Mouse (Mus musculus): ENCODE results near the gene Meis1. TPM values are rescaled to one million over a fixed set of nuclear protein-coding genes. Genes with fewer than 3 reads are reported as not detected.

The Meis1 gene
- polyA plus RNA-seq, 1 experiment from 2014 or later: 132 TPM

DNA sequence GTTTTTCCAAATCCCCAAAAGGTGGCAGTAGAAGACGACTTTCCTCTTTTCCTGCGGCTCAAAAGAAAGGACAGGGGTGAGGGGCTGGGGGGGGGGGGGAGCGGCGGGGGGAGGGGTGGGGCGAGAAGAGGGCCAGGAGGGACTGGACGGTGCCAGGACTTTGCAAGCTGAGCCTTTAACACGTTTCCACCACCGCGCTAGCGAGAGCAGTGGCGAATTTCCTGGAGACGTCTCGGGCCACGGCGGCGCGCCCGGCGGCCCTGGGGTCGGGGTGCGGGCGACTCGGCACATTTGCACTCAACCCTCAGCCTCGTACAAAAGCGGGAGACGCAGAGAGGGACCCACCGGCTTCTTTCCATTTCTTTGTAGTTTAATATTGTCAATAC is 141.2 kb downstream of the Meis1 start:
- Histone ChIP-seq H3K9me3 (ENCODE audit: control insufficient read depth, low read length) (no peaks in the 10 kb centered on the region), H3K4me1 (replicated peaks; ENCODE audit: control insufficient read depth, insufficient read depth, low read length) (peaks cover 18% of the 10 kb centered on the region)

GRCm38 (mm10) chr11:18876886-18877625 is 141.7 kb downstream of the Meis1 start:
- DNase-seq (ENCODE audit: low spot score) (peak; percentile 73), ATAC-seq (ENCODE audit: low FRiP score) (peak; percentile 47)
- Histone ChIP-seq H3K9ac (ENCODE audit: low read depth, low read length) (peak overlapping the region; percentile 79), H3K27me3 (ENCODE audit: control insufficient read depth, insufficient read depth, low read length) (no peaks in the 10 kb centered on the region; the same call in 1 of the 2 replicates), H3K4me3 (ENCODE audit: low read depth, low read length) (peak overlapping the region; percentile 38), H3K27ac (ENCODE audit: low read depth, low read length) (peak overlapping the region; percentile 97), H3K4me1 (replicated peaks; ENCODE audit: control insufficient read depth, insufficient read depth, low read length) (peaks cover 17% of the 10 kb centered on the region), H3K36me3 (ENCODE audit: control insufficient read depth, insufficient read depth, low read length) (no peaks in the 10 kb centered on the region), H3K9me3 (ENCODE audit: control insufficient read depth, low read length) (no peaks in the 10 kb centered on the region), H3K4me2 (replicated peaks; ENCODE audit: low read depth, low read length) (peak overlapping the region; percentile 94)
- WGBS: under 1% methylated on average over 40 of the region's 40 CpGs

More for the DNA sequence above, 141.2 kb downstream of the Meis1 start:
- Histone ChIP-seq H3K4me2 (replicated peaks; ENCODE audit: low read depth, low read length) (peak overlapping the region; percentile 94), H3K9ac (ENCODE audit: low read depth, low read length) (peak overlapping the region; percentile 64), H3K36me3 (ENCODE audit: control insufficient read depth, insufficient read depth, low read length) (no peaks in the 10 kb centered on the region), H3K27ac (ENCODE audit: low read depth, low read length) (peak overlapping the region; percentile 97), H3K27me3 (ENCODE audit: control insufficient read depth, insufficient read depth, low read length) (no peaks in the 10 kb centered on the region; the same call in 1 of the 2 replicates), H3K4me3 (ENCODE audit: low read depth, low read length) (peak overlapping the region; percentile 38)
- ATAC-seq (ENCODE audit: low FRiP score) (peak; percentile 76), DNase-seq (ENCODE audit: low spot score) (peak; percentile 86)
- 0% methylated on average over 21 of the region's 27 CpGs for WGBS

GRCm38 (mm10) chr11:18875911-18876885 is 142.6 kb downstream of the Meis1 start:
- H3K4me1 ChIP-seq (replicated peaks; ENCODE audit: control insufficient read depth, insufficient read depth, low read length): peaks cover 13% of the 10 kb centered on the region
- WGBS: 4% methylated on average over 27 of the region's 27 CpGs
- H3K9ac ChIP-seq (ENCODE audit: low read depth, low read length): peak overlapping the region; percentile 79
- H3K27me3 ChIP-seq (ENCODE audit: control insufficient read depth, insufficient read depth, low read length): no peaks in the 10 kb centered on the region; the same call in 1 of the 2 replicates
- H3K9me3 ChIP-seq (ENCODE audit: control insufficient read depth, low read length): no peaks in the 10 kb centered on the region
- peak overlapping the region; percentile 38 for H3K4me3 ChIP-seq (ENCODE audit: low read depth, low read length)
- H3K4me2 ChIP-seq (replicated peaks; ENCODE audit: low read depth, low read length): peak overlapping the region; percentile 94
- ATAC-seq (ENCODE audit: low FRiP score): no peak
- H3K36me3 ChIP-seq (ENCODE audit: control insufficient read depth, insufficient read depth, low read length): no peaks in the 10 kb centered on the region
- H3K27ac ChIP-seq (ENCODE audit: low read depth, low read length): peak overlapping the region; percentile 97
- DNase-seq (ENCODE audit: low spot score): peak; percentile 55

DNA sequence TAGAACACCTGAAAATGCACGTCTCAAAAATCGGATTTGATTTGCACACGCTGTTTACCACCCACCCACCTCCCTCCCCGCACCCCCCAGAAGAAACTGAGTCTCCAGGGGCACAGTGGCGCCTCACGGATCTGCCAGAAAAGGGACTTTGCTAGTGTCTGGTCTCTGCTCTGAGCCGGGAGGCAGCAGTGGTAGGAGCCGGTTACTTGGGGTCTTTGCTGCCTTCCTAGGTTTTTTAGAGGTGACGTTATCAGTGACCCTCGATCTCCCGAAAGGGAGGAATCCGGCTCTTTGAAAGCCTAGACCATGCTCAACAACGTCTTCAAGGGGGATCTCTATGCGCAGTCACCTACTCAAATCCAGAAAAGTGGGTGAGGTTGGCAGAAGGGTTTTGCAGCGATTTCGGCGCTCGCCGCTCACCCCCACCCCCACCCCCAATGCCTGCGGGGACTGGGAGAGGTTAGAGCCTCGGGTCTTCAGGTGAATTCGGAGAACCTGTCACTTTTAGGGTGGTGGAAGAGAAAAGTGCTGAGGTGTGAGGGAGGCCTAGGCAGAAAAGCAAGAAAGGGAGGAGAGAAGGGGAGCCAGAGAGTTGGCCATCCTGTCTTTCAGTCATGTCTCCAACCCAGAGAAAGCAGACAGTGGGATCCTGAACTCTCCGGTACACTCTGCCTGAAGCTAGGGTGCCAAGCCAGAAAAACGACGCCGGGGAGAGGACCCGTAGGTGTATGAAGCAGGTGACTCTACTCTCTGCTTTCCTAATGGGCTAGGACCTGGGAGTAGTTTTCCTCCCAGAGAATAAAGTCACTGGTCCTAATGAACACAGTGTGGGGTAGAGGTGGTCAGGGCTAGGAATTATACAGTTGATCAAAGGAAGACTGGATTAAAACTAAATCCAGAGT is 143.5 kb downstream of the Meis1 start:
- Histone ChIP-seq H3K4me2 (replicated peaks; ENCODE audit: low read depth, low read length) (peak overlapping the region; percentile 94), H3K9me3 (ENCODE audit: control insufficient read depth, low read length) (no peaks in the 10 kb centered on the region), H3K27ac (ENCODE audit: low read depth, low read length) (peak overlapping the region; percentile 97), H3K9ac (ENCODE audit: low read depth, low read length) (peak overlapping the region; percentile 79), H3K36me3 (ENCODE audit: control insufficient read depth, insufficient read depth, low read length) (no peaks in the 10 kb centered on the region), H3K27me3 (ENCODE audit: control insufficient read depth, insufficient read depth, low read length) (no peaks in the 10 kb centered on the region; the same call in 1 of the 2 replicates), H3K4me1 (replicated peaks; ENCODE audit: control insufficient read depth, insufficient read depth, low read length) (peaks cover 13% of the 10 kb centered on the region), H3K4me3 (ENCODE audit: low read depth, low read length) (peak overlapping the region; percentile 23)
- DNase-seq (ENCODE audit: low spot score) (peak; percentile 57), ATAC-seq (ENCODE audit: low FRiP score) (no peak)
- WGBS: 1% methylated on average over 27 of the region's 27 CpGs

DNA sequence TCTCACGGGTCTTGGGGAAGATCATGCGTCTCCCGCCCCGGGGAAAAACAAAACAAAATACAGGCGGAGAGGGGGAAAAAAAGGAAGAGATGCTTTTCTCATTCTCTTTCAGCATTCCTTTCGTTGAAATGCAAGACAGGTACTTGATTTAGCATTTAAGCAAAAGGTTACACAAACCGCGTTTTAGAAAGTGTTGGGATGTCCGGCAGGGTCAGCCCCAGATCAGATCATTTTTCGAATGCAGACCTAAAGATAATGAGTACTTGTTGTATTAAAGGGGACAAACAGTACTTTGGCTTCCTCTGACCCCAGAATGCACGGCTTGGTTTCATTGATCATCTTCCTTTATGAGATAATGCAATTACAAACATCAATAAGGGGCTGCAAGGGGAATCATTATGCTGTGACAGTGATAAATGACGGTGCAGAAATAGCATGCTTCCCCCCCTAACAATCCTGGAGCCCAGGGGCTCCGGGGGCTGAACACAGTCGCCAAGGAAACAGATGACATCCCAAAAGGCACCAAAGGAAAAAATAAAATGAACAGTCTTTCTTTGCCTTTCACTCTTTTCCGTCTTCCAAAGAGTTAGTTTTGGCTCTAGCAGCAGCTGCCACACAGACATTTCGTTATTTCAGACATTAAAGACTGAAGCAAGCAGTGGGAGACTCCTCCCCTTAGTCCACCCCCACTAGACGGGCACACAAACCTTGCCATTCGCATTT is 144.3 kb downstream of the Meis1 start:
- peak; percentile 78 for DNase-seq (ENCODE audit: low spot score)

DNA sequence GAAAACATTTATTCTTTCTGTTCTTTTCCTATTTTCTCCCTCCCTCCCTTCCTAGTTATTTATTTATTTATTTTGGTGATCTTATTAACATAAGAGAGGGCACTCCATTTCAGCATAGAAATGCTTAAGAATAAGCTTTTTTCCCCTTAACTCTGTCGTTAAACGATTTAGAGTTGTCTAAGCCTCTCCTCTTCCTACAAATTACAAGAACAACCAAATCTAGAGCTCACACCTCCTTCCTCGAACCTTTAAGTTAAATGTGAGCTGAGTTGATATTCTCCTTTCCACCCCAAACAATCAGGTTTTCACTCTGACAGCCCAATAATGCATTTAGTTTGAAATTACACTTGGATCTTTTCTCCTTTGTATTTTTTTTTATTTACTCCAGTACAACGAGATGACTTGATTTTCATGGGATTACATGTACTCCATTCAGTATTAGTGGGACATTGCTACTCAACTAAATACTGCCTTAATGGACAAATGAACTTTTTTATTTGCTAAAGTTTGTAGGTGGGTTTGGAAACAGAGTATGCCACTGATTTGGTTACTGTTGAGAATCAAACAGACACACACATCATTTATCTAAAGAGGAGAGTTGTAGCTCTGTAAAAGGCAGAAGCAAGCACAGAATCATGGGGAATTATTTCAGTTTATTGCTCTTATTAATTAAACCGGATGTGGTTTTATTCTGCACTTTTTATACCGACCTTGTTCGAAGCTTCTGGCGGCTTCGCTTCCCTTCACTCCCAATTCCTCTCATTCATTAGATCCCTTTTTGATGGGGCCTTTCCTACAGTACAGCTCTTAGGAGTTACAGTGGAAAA is 145.1 kb downstream of the Meis1 start:
- ATAC-seq (ENCODE audit: low FRiP score) (no peak), DNase-seq (ENCODE audit: low spot score) (peak; percentile 58)
- H3K36me3 ChIP-seq (ENCODE audit: control insufficient read depth, insufficient read depth, low read length): no peaks in the 10 kb centered on the region
- H3K4me1 ChIP-seq (replicated peaks; ENCODE audit: control insufficient read depth, insufficient read depth, low read length): peaks cover 15% of the 10 kb centered on the region
- 0 out of 2 replicates have a peak overlapping the region, but pooled peaks have one; percentile 27 for H3K9ac ChIP-seq (ENCODE audit: low read depth, low read length)
- H3K4me3 ChIP-seq (ENCODE audit: low read depth, low read length): peak overlapping the region; percentile 2; the same call in 1 of the 2 replicates
- peak overlapping the region; percentile 97 for H3K27ac ChIP-seq (ENCODE audit: low read depth, low read length)
- H3K9me3 ChIP-seq (ENCODE audit: control insufficient read depth, low read length): no peaks in the 10 kb centered on the region
- WGBS: 3% methylated on average over 9 of the region's 9 CpGs
- no peaks in the 10 kb centered on the region; the same call in 1 of the 2 replicates for H3K27me3 ChIP-seq (ENCODE audit: control insufficient read depth, insufficient read depth, low read length)
- peak overlapping the region; percentile 94 for H3K4me2 ChIP-seq (replicated peaks; ENCODE audit: low read depth, low read length)

More for the DNA sequence above, 144.3 kb downstream of the Meis1 start:
- H3K9me3 ChIP-seq (ENCODE audit: control insufficient read depth, low read length): no peaks in the 10 kb centered on the region
- peak overlapping the region; percentile 94 for H3K4me2 ChIP-seq (replicated peaks; ENCODE audit: low read depth, low read length)
- H3K27me3 ChIP-seq (ENCODE audit: control insufficient read depth, insufficient read depth, low read length): no peaks in the 10 kb centered on the region; the same call in 1 of the 2 replicates
- peaks cover 15% of the 10 kb centered on the region for H3K4me1 ChIP-seq (replicated peaks; ENCODE audit: control insufficient read depth, insufficient read depth, low read length)
- peak overlapping the region; percentile 79; the same call in 1 of the 2 replicates for H3K9ac ChIP-seq (ENCODE audit: low read depth, low read length)
- WGBS: 0% methylated on average over 18 of the region's 18 CpGs
- no peaks in the 10 kb centered on the region for H3K36me3 ChIP-seq (ENCODE audit: control insufficient read depth, insufficient read depth, low read length)
- ATAC-seq (ENCODE audit: low FRiP score): peak; percentile 54
- peak overlapping the region; percentile 23 for H3K4me3 ChIP-seq (ENCODE audit: low read depth, low read length)
- peak overlapping the region; percentile 97 for H3K27ac ChIP-seq (ENCODE audit: low read depth, low read length)

GRCm38 (mm10) chr11:18872793-18873192 is 146.0 kb downstream of the Meis1 start:
- H3K4me2 ChIP-seq (replicated peaks; ENCODE audit: low read depth, low read length): no peak overlapping the region
- no peaks in the 10 kb centered on the region for H3K36me3 ChIP-seq (ENCODE audit: control insufficient read depth, insufficient read depth, low read length)
- peak overlapping the region; percentile 36; the same call in 1 of the 2 replicates for H3K27ac ChIP-seq (ENCODE audit: low read depth, low read length)
- H3K4me1 ChIP-seq (replicated peaks; ENCODE audit: control insufficient read depth, insufficient read depth, low read length): peaks cover 15% of the 10 kb centered on the region
- DNase-seq (ENCODE audit: low spot score) (no peak), ATAC-seq (ENCODE audit: low FRiP score) (no peak)
- no peaks in the 10 kb centered on the region; the same call in 1 of the 2 replicates for H3K27me3 ChIP-seq (ENCODE audit: control insufficient read depth, insufficient read depth, low read length)
- no peak overlapping the region for H3K4me3 ChIP-seq (ENCODE audit: low read depth, low read length)
- H3K9me3 ChIP-seq (ENCODE audit: control insufficient read depth, low read length): no peaks in the 10 kb centered on the region
- 7% methylated on average over 3 of the region's 3 CpGs for WGBS
- no peak overlapping the region for H3K9ac ChIP-seq (ENCODE audit: low read depth, low read length)

Measured in hindbrain, embryonic 11.5 days (tissue).